Mouse (Mus musculus): ENCODE results near the gene Frmd5. TPM values are rescaled to one million over a fixed set of nuclear protein-coding genes. Genes with fewer than 3 reads are reported as not detected.
"Not testable (repeated sequence)": the region's sequence is repeated elsewhere in the genome, so short reads cannot be mapped to it uniquely, and the experiment has no call there.

Gene Frmd5
- polyA plus RNA-seq, 1 experiment from 2014 or later: 0.78 TPM

GRCm38 (mm10) chr2:121505942-121506882, 300.7 kb downstream of the Frmd5 start, which contains the start of the genes Mfap1a and Wdr76:
Gene Mfap1a, minus strand, starts transcription at chr2:121506665.
Gene Wdr76, plus strand, starts transcription at chr2:121506723.
- H3K36me3 ChIP-seq: peaks cover 14% of the 10 kb centered on the region
- WGBS: 4% methylated on average over 42 of the region's 42 CpGs
- peak within 1 kb of the TSS; percentile 60 for H3K4me3 ChIP-seq
- H3K4me2 ChIP-seq: peak within 1 kb of the TSS; percentile 58
- H3K27ac ChIP-seq: peak within 1 kb of the TSS; percentile 79
- ATAC-seq (ENCODE audit: insufficient number of reproducible peaks, low FRiP score, low TSS enrichment, low read depth): peak; percentile 85; the same call in 1 of the 2 replicates
- peaks cover 13% of the 10 kb centered on the region for H3K4me1 ChIP-seq
- H3K9ac ChIP-seq: peak within 1 kb of the TSS; percentile 50
- not testable (repeated sequence) for H3K9me3 ChIP-seq, H3K27me3 ChIP-seq

DNA sequence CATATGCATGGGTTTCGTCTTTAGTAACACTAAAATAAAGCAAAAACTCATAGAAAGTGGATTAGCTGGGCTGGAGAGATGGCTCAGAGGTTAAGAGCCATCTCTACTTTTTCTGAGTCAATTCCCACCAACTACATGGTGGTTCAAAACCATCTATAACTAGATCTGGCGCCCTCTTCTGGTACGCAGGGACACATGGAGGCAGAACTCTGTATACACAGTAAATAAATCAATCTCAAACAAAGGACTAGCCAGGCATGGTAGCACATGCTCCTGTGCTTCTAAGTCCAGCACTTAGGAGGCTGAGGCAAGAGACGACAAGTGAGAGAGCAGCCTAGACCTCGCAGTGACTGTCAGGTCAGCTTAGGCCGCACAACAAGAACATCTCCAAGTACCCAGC, 305.3 kb downstream of the Frmd5 start:
- not testable (repeated sequence) for H3K36me3 ChIP-seq; H3K27me3 ChIP-seq; H3K9me3 ChIP-seq; H3K4me3 ChIP-seq; H3K4me1 ChIP-seq; ATAC-seq (ENCODE audit: insufficient number of reproducible peaks, low FRiP score, low TSS enrichment, low read depth); H3K27ac ChIP-seq; H3K4me2 ChIP-seq; H3K9ac ChIP-seq
- 100% methylated on average over 1 of the region's 6 CpGs for WGBS

Other genes with a start within 250 kb of the Frmd5 start
- gene Casc4, start 59.9 kb upstream of the Frmd5 start, polyA plus RNA-seq (2015; fragmentation: Nextera tagmentation; extraction: Ambion mirVana): 21.9 and 23.4 TPM in 2 replicates
- 49.3 and 53.3 TPM in 2 replicates for gene Ctdspl2, start 148.9 kb upstream of the Frmd5 start, polyA plus RNA-seq (2015; fragmentation: Nextera tagmentation; extraction: Ambion mirVana)
- 0.22 TPM in 1 of 2 replicates, not detected in the other for gene Mageb3, start 149.0 kb upstream of the Frmd5 start, polyA plus RNA-seq (2015; fragmentation: Nextera tagmentation; extraction: Ambion mirVana)
- 11.1 and 11.5 TPM in 2 replicates for gene Eif3j1, start 221.5 kb upstream of the Frmd5 start, polyA plus RNA-seq (2015; fragmentation: Nextera tagmentation; extraction: Ambion mirVana)